Mouse (Mus musculus): Measurements from ENCODE around the gene Prrt1.

Prrt1 gene

GRCm38 (mm10) chr17:34628644-34628967 lies 727 bp upstream of the Prrt1 start:
- no peak for DNase-seq (ENCODE audit: low spot score)

GRCm38 (mm10) chr17:34629796-34630603 lies 667 bp downstream of the Prrt1 start:
- no peak for DNase-seq (ENCODE audit: low spot score)

GRCm38 (mm10) chr17:34630761-34631301 lies 1.5 kb downstream of the Prrt1 start:
- no peak for DNase-seq (ENCODE audit: low spot score)

GRCm38 (mm10) chr17:34631647-34632046 lies 2.3 kb downstream of the Prrt1 start:
- DNase-seq (ENCODE audit: low spot score): no peak

- DNase-seq (ENCODE audit: low spot score): peak; percentile 89
These were observed 2.9 kb downstream of the Prrt1 start for GRCm38 (mm10) chr17:34632261-34632691.

- no peak for DNase-seq (ENCODE audit: low spot score)
These were observed 6.3 kb downstream of the Prrt1 start for GRCm38 (mm10) chr17:34635671-34636070.

GRCm38 (mm10) chr17:34637459-34637858 lies 8.1 kb downstream of the Prrt1 start:
- no peak for DNase-seq (ENCODE audit: low spot score)

GRCm38 (mm10) chr17:34639461-34640255 lies 10.3 kb downstream of the Prrt1 start:
- no peak for DNase-seq (ENCODE audit: low spot score)

- peak; percentile 76 for DNase-seq (ENCODE audit: low spot score)
These were observed 11.7 kb downstream of the Prrt1 start for GRCm38 (mm10) chr17:34640778-34641601.

GRCm38 (mm10) chr17:34641945-34642344 lies 12.6 kb downstream of the Prrt1 start:
- DNase-seq (ENCODE audit: low spot score): no peak

- no peak for DNase-seq (ENCODE audit: low spot score)
These were observed 14.0 kb downstream of the Prrt1 start for GRCm38 (mm10) chr17:34643379-34643778.

- DNase-seq (ENCODE audit: low spot score): no peak
These were observed 14.6 kb downstream of the Prrt1 start for GRCm38 (mm10) chr17:34643944-34644343.

- DNase-seq (ENCODE audit: low spot score): peak; percentile 98
These were observed 15.3 kb downstream of the Prrt1 start, which contains the start of gene Fkbpl for GRCm38 (mm10) chr17:34644608-34645007. Gene Fkbpl, plus strand, starts transcription at chr17:34644764.

- DNase-seq (ENCODE audit: low spot score): no peak
These were observed 16.0 kb downstream of the Prrt1 start for GRCm38 (mm10) chr17:34645256-34645829.

- no peak for DNase-seq (ENCODE audit: low spot score)
These were observed 16.6 kb downstream of the Prrt1 start for GRCm38 (mm10) chr17:34645831-34646511.

- peak; percentile 98 for DNase-seq (ENCODE audit: low spot score)
These were observed 17.8 kb downstream of the Prrt1 start, which contains the start of gene Atf6b for GRCm38 (mm10) chr17:34646906-34647787. Gene Atf6b, plus strand, starts transcription at chr17:34647146.

- DNase-seq (ENCODE audit: low spot score): no peak
These were observed 19.0 kb downstream of the Prrt1 start for GRCm38 (mm10) chr17:34648141-34648890.

- DNase-seq (ENCODE audit: low spot score): no peak
These were observed 20.0 kb downstream of the Prrt1 start for GRCm38 (mm10) chr17:34649106-34649864.
